Mouse (Mus musculus): ENCODE data around the gene Gfra4. TPM values are rescaled to one million over a fixed set of nuclear protein-coding genes. Genes with fewer than 3 reads are reported as not detected.

The Gfra4 gene
- 13.3 and 15.3 TPM in 2 replicates for polyA plus RNA-seq (2014; fragmentation: Nextera tagmentation; extraction: Ambion mirVana)

DNA sequence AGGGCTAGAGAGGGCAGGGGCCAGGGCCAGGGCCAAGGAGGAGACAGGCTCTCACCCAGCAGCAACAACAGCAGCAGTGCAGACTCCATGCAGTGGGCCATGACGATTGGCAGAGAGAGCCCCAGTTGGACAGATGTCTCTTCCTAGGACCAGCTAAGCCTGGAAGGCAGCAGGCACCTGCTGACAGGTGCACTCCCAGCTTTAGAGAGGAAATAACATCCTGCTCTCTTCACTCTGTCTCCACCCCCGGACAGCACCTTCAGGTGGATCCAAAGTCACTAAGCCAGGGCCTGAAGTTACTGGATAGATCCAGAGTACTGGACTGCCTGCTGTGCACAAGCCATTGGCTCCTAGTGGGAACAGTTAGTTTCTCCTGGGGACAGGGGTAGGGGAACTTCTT is at the start of gene Gfra4:
Gfra4 (minus strand) TSS at position 101 of the 400 bp plus-strand sequence.
- no peaks in the 10 kb centered on the region for H3K36me3 ChIP-seq (replicated peaks; ENCODE audit: control insufficient read depth, insufficient read depth, low read depth, low read length)
- H3K9ac ChIP-seq (replicated peaks; ENCODE audit: low read length) = no peak within 1 kb of the TSS
- ATAC-seq (replicated peaks; ENCODE audit: insufficient number of reproducible peaks, low FRiP score, low TSS enrichment, low read depth) (no peak), DNase-seq (ENCODE audit: low spot score) (no peak)
- no peak within 1 kb of the TSS for H3K27ac ChIP-seq (replicated peaks; ENCODE audit: low read depth, low read length)
- H3K9me3 ChIP-seq (replicated peaks; ENCODE audit: control insufficient read depth, low read length) = no peaks in the 10 kb centered on the region
- H3K4me2 ChIP-seq (ENCODE audit: low read depth, low read length) = no peak within 1 kb of the TSS
- peaks cover 32% of the 10 kb centered on the region for H3K27me3 ChIP-seq (ENCODE audit: control insufficient read depth, insufficient read depth, low read length)
- no peak within 1 kb of the TSS for H3K4me3 ChIP-seq (ENCODE audit: low read depth, low read length)
- WGBS = 56% methylated on average over 2 of the region's 2 CpGs
- H3K4me1 ChIP-seq (ENCODE audit: control insufficient read depth, insufficient read depth, low read length) = no peaks in the 10 kb centered on the region

- WGBS = 61% methylated on average over 3 of the region's 3 CpGs
- H3K4me1 ChIP-seq (ENCODE audit: control insufficient read depth, insufficient read depth, low read length) = no peaks in the 10 kb centered on the region
- DNase-seq (ENCODE audit: low spot score) = no peak
- no peak overlapping the region for H3K27ac ChIP-seq (replicated peaks; ENCODE audit: low read depth, low read length)
- no peak overlapping the region for H3K4me2 ChIP-seq (ENCODE audit: low read depth, low read length)
- no peak for ATAC-seq (replicated peaks; ENCODE audit: insufficient number of reproducible peaks, low FRiP score, low TSS enrichment, low read depth)
- no peaks in the 10 kb centered on the region for H3K27me3 ChIP-seq (ENCODE audit: control insufficient read depth, insufficient read depth, low read length)
- no peak overlapping the region for H3K9ac ChIP-seq (replicated peaks; ENCODE audit: low read length)
- no peaks in the 10 kb centered on the region for H3K9me3 ChIP-seq (replicated peaks; ENCODE audit: control insufficient read depth, low read length)
- no peaks in the 10 kb centered on the region for H3K36me3 ChIP-seq (replicated peaks; ENCODE audit: control insufficient read depth, insufficient read depth, low read depth, low read length)
- H3K4me3 ChIP-seq (ENCODE audit: low read depth, low read length) = no peak overlapping the region
Observed at GRCm38 (mm10) chr2:131090852-131091251, 48.0 kb upstream of the Gfra4 start.

DNA sequence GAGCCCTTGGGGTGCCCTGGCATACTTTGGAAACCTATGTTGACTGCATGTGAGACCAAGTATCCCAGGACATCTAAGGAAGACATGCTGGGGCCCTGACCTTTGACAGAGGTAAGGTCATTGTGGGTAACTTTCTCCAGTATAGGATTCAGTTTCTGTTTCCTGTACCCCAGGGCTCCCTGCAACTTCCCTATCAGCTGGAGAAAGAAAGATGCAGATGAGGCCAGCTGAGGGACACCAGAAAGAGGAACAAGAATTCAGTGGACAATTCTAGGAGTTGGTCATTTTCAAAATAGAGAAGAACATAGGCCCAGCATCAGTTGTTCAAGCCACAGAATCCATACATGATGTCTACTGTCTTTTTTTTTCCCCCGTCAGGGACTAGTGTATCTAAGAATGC is 46.7 kb upstream of the Gfra4 start:
- H3K9me3 ChIP-seq (replicated peaks; ENCODE audit: control insufficient read depth, low read length) = no peaks in the 10 kb centered on the region
- 88% methylated on average over 1 of the region's 1 CpGs for WGBS
- no peaks in the 10 kb centered on the region for H3K4me1 ChIP-seq (ENCODE audit: control insufficient read depth, insufficient read depth, low read length)
- no peak overlapping the region for H3K9ac ChIP-seq (replicated peaks; ENCODE audit: low read length)
- no peak overlapping the region for H3K27ac ChIP-seq (replicated peaks; ENCODE audit: low read depth, low read length)
- no peak overlapping the region for H3K4me3 ChIP-seq (ENCODE audit: low read depth, low read length)
- no peaks in the 10 kb centered on the region for H3K27me3 ChIP-seq (ENCODE audit: control insufficient read depth, insufficient read depth, low read length)
- no peak overlapping the region for H3K4me2 ChIP-seq (ENCODE audit: low read depth, low read length)
- ATAC-seq (replicated peaks; ENCODE audit: insufficient number of reproducible peaks, low FRiP score, low TSS enrichment, low read depth) (no peak), DNase-seq (ENCODE audit: low spot score) (no peak)
- no peaks in the 10 kb centered on the region for H3K36me3 ChIP-seq (replicated peaks; ENCODE audit: control insufficient read depth, insufficient read depth, low read depth, low read length)

GRCm38 (mm10) chr2:131088581-131088980 is 45.7 kb upstream of the Gfra4 start:
- ATAC-seq (replicated peaks; ENCODE audit: insufficient number of reproducible peaks, low FRiP score, low TSS enrichment, low read depth) = no peak
- Histone ChIP-seq H3K27me3 (ENCODE audit: control insufficient read depth, insufficient read depth, low read length) (no peaks in the 10 kb centered on the region), H3K9me3 (replicated peaks; ENCODE audit: control insufficient read depth, low read length) (no peaks in the 10 kb centered on the region), H3K27ac (replicated peaks; ENCODE audit: low read depth, low read length) (no peak overlapping the region), H3K9ac (replicated peaks; ENCODE audit: low read length) (no peak overlapping the region), H3K4me3 (ENCODE audit: low read depth, low read length) (no peak overlapping the region), H3K36me3 (replicated peaks; ENCODE audit: control insufficient read depth, insufficient read depth, low read depth, low read length) (no peaks in the 10 kb centered on the region), H3K4me1 (ENCODE audit: control insufficient read depth, insufficient read depth, low read length) (no peaks in the 10 kb centered on the region), H3K4me2 (ENCODE audit: low read depth, low read length) (no peak overlapping the region)
- DNase-seq (ENCODE audit: low spot score) = no peak
- WGBS = 84% methylated on average over 4 of the region's 4 CpGs

DNA sequence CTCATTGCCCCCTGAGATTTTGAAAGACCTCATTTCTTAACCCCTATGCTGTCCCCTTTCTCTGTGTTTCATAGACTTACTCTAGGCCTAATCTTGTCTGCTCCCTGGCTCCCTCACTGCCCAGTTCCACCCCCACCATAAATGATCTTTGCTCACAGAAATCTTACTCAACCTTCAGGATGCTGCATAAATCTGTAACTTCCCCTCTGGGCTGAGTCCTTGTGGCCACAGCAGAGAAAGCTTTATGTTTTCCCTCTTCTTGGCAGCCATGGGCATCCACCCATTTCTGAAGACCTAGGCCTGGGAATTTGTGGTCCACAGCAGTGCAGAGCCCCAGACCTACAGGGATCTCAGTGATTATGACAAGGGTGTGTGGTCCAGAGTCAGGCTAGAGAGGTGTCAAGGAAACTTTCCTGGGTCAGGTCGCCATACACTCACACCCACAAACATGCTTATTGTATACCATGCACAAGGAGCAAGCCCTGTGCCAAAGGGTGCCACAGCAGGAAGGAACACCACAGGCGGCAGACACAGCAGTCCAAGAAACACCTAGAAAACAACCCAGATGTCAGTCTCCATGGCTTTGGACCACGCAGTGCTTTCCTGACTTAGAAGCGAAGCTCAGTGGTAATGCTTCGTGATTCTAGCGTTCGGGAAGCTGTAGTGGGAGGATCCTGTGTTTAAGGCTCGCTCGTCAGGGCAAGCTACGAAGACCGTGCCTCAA is 43.9 kb upstream of the Gfra4 start, which contains the start of gene Siglec1:
Siglec1 (minus strand) TSS at position 99 of the 724 bp plus-strand sequence.
- Histone ChIP-seq H3K27ac (replicated peaks; ENCODE audit: low read depth, low read length) (no peak within 1 kb of the TSS), H3K9ac (replicated peaks; ENCODE audit: low read length) (no peak within 1 kb of the TSS), H3K27me3 (ENCODE audit: control insufficient read depth, insufficient read depth, low read length) (no peaks in the 10 kb centered on the region), H3K4me1 (ENCODE audit: control insufficient read depth, insufficient read depth, low read length) (no peaks in the 10 kb centered on the region), H3K9me3 (replicated peaks; ENCODE audit: control insufficient read depth, low read length) (no peaks in the 10 kb centered on the region), H3K4me3 (ENCODE audit: low read depth, low read length) (no peak within 1 kb of the TSS), H3K36me3 (replicated peaks; ENCODE audit: control insufficient read depth, insufficient read depth, low read depth, low read length) (no peaks in the 10 kb centered on the region), H3K4me2 (ENCODE audit: low read depth, low read length) (no peak within 1 kb of the TSS)
- DNase-seq (ENCODE audit: low spot score) (no peak), ATAC-seq (replicated peaks; ENCODE audit: insufficient number of reproducible peaks, low FRiP score, low TSS enrichment, low read depth) (no peak)
- 86% methylated on average over 11 of the region's 11 CpGs for WGBS

DNA sequence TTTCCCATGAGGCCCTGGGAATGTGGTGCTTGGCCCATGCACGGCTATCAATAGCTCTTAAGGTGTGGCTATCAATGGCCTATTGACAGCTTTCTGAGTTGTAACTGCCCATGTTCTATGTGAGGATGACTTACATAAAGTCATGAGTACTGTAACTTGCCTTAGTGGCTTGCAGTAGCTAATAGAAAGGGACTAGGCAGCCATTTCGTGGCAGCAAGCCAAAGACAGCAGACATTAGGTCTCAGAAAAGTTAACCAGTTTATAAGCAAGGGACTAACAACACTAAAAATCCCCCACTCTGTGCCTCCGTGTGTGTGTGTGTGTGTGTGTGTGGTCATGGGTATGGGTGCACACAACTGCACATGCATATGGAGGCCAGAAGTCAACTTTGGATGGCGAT is 41.3 kb upstream of the Gfra4 start:
- no peak for ATAC-seq (replicated peaks; ENCODE audit: insufficient number of reproducible peaks, low FRiP score, low TSS enrichment, low read depth)
- no peak for DNase-seq (ENCODE audit: low spot score)

GRCm38 (mm10) chr2:131080507-131080906 is 37.6 kb upstream of the Gfra4 start:
- Histone ChIP-seq H3K9me3 (replicated peaks; ENCODE audit: control insufficient read depth, low read length) (no peaks in the 10 kb centered on the region), H3K4me2 (ENCODE audit: low read depth, low read length) (no peak overlapping the region), H3K4me1 (ENCODE audit: control insufficient read depth, insufficient read depth, low read length) (no peaks in the 10 kb centered on the region), H3K36me3 (replicated peaks; ENCODE audit: control insufficient read depth, insufficient read depth, low read depth, low read length) (no peaks in the 10 kb centered on the region), H3K9ac (replicated peaks; ENCODE audit: low read length) (no peak overlapping the region), H3K4me3 (ENCODE audit: low read depth, low read length) (no peak overlapping the region), H3K27me3 (ENCODE audit: control insufficient read depth, insufficient read depth, low read length) (no peaks in the 10 kb centered on the region), H3K27ac (replicated peaks; ENCODE audit: low read depth, low read length) (no peak overlapping the region)
- ATAC-seq (replicated peaks; ENCODE audit: insufficient number of reproducible peaks, low FRiP score, low TSS enrichment, low read depth) (no peak), DNase-seq (ENCODE audit: low spot score) (no peak)
- 70% methylated on average over 5 of the region's 5 CpGs for WGBS

More for the DNA sequence above, 41.3 kb upstream of the Gfra4 start:
- no peak overlapping the region for H3K4me3 ChIP-seq (ENCODE audit: low read depth, low read length)
- no peaks in the 10 kb centered on the region for H3K36me3 ChIP-seq (replicated peaks; ENCODE audit: control insufficient read depth, insufficient read depth, low read depth, low read length)
- H3K9ac ChIP-seq (replicated peaks; ENCODE audit: low read length) = no peak overlapping the region
- no peak overlapping the region for H3K4me2 ChIP-seq (ENCODE audit: low read depth, low read length)
- 91% methylated on average over 4 of the region's 4 CpGs for WGBS
- H3K9me3 ChIP-seq (replicated peaks; ENCODE audit: control insufficient read depth, low read length) = no peaks in the 10 kb centered on the region
- no peak overlapping the region for H3K27ac ChIP-seq (replicated peaks; ENCODE audit: low read depth, low read length)
- H3K27me3 ChIP-seq (ENCODE audit: control insufficient read depth, insufficient read depth, low read length) = no peaks in the 10 kb centered on the region
- no peaks in the 10 kb centered on the region for H3K4me1 ChIP-seq (ENCODE audit: control insufficient read depth, insufficient read depth, low read length)

DNA sequence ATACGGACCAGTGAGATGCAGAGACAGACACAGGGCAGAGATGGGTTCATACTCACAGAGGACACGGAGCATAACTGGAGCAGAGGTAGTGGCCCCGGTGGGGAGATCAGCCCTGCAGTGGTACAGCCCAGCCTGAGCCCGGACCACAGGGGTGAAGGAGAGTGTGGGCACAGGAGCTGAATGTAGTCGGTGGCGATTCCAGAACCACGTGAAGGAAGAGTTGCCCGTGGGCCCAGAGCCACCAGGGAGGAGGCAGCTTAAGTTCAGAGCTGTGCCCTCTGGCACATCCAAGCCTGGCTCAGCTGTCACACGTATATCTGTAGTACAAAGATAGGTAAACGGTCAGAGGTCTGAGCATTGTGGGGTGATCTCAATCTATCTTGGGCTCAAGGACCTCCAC is 29.6 kb upstream of the Gfra4 start:
- Histone ChIP-seq H3K9ac (replicated peaks; ENCODE audit: low read length) (no peak overlapping the region), H3K36me3 (replicated peaks; ENCODE audit: control insufficient read depth, insufficient read depth, low read depth, low read length) (no peaks in the 10 kb centered on the region), H3K27ac (replicated peaks; ENCODE audit: low read depth, low read length) (no peak overlapping the region), H3K4me2 (ENCODE audit: low read depth, low read length) (no peak overlapping the region), H3K4me3 (ENCODE audit: low read depth, low read length) (no peak overlapping the region), H3K27me3 (ENCODE audit: control insufficient read depth, insufficient read depth, low read length) (no peaks in the 10 kb centered on the region), H3K9me3 (replicated peaks; ENCODE audit: control insufficient read depth, low read length) (no peaks in the 10 kb centered on the region), H3K4me1 (ENCODE audit: control insufficient read depth, insufficient read depth, low read length) (no peaks in the 10 kb centered on the region)
- 87% methylated on average over 10 of the region's 10 CpGs for WGBS
- ATAC-seq (replicated peaks; ENCODE audit: insufficient number of reproducible peaks, low FRiP score, low TSS enrichment, low read depth) (no peak), DNase-seq (ENCODE audit: low spot score) (no peak)
